Mouse (Mus musculus) megakaryocyte, embryonic 14.5 days (primary cell): ENCODE data around the gene Otud7a. TPM values are rescaled to one million over a fixed set of nuclear protein-coding genes. Genes with fewer than 3 reads are reported as not detected.

Source experiments
- H3K27me3 ChIP-seq: replicated peaks from 2 replicates; pipeline ENCODE3; 2012; ENCODE audit warnings: inconsistent platforms
- H3K36me3 ChIP-seq: replicated peaks from 2 replicates; pipeline ENCODE3; 2012; ENCODE audit warnings: low read length, inconsistent platforms, mixed read lengths
- H3K4me1 ChIP-seq: 2 replicates; pipeline ENCODE4 v1.6.1; 2012; ENCODE audit warnings: inconsistent platforms
- H3K4me3 ChIP-seq: replicated peaks from 2 replicates; pipeline ENCODE3; 2012; ENCODE audit warnings: moderate library complexity, mild to moderate bottlenecking, inconsistent platforms
- H3K9me3 ChIP-seq: 2 replicates; pipeline ENCODE4 v1.6.1; 2012; ENCODE audit warnings: inconsistent platforms
- FLI1 ChIP-seq: IDR thresholded peaks from 2 replicates; pipeline ENCODE4 v1.6.1; 2012; ENCODE audit warnings: low read length, inconsistent platforms, mixed read lengths
- GATA1 ChIP-seq: IDR thresholded peaks from 3 replicates; pipeline ENCODE4 v1.6.1; 2012; ENCODE audit warnings: mixed read lengths, low read length, inconsistent platforms, borderline replicate concordance
- polyA plus RNA-seq: library from polyadenylated mRNA; stranded (reverse); fragments of >175 nt; gene quantifications from 2 replicates; pipeline ENCODE4 v1.2.3, GENCODE M21; 2012; ENCODE audit warnings: low replicate concordance; ENCODE audit not compliant: insufficient read depth

Otud7a gene
- polyA plus RNA-seq, 1 experiment, result not detected

GRCm38 (mm10) chr7:63497051-63497547 lies 52.5 kb downstream of the Otud7a start:
- no peak for TF ChIP-seq GATA1
- no peak for TF ChIP-seq FLI1
- no peaks in the 10 kb centered on the region for H3K27me3 ChIP-seq
- peaks cover 9% of the 10 kb centered on the region for H3K9me3 ChIP-seq
- H3K36me3 ChIP-seq, result no peaks in the 10 kb centered on the region
- H3K4me3 ChIP-seq, result no peak overlapping the region
- H3K4me1 ChIP-seq, result no peaks in the 10 kb centered on the region

- Histone ChIP-seq H3K27me3 (no peaks in the 10 kb centered on the region), H3K36me3 (no peaks in the 10 kb centered on the region), H3K4me3 (no peak overlapping the region), H3K4me1 (no peaks in the 10 kb centered on the region), H3K9me3 (peaks cover 1% of the 10 kb centered on the region; the same call in 1 of the 2 replicates)
- no peak for TF ChIP-seq GATA1
- TF ChIP-seq FLI1, result no peak
These were observed 59.7 kb downstream of the Otud7a start for GRCm38 (mm10) chr7:63504202-63504601.

GRCm38 (mm10) chr7:63508079-63508478 lies 63.5 kb downstream of the Otud7a start:
- Histone ChIP-seq H3K36me3 (no peaks in the 10 kb centered on the region), H3K4me3 (no peak overlapping the region), H3K27me3 (no peaks in the 10 kb centered on the region), H3K4me1 (no peaks in the 10 kb centered on the region), H3K9me3 (no peaks in the 10 kb centered on the region)
- no peak for TF ChIP-seq GATA1
- TF ChIP-seq FLI1, result no peak

- no peaks in the 10 kb centered on the region for H3K36me3 ChIP-seq
- no peak for TF ChIP-seq GATA1
- TF ChIP-seq FLI1, result no peak
- H3K4me1 ChIP-seq, result no peaks in the 10 kb centered on the region
- H3K9me3 ChIP-seq, result 0 out of 2 replicates have a peak, but pooled peaks cover 5% of the 10 kb centered on the region
- H3K4me3 ChIP-seq, result no peak overlapping the region
- no peaks in the 10 kb centered on the region for H3K27me3 ChIP-seq
These were observed 65.3 kb downstream of the Otud7a start for GRCm38 (mm10) chr7:63509825-63510224.

GRCm38 (mm10) chr7:63511458-63511857 lies 66.9 kb downstream of the Otud7a start:
- TF ChIP-seq FLI1 (no peak), GATA1 (no peak)
- Histone ChIP-seq H3K36me3 (no peaks in the 10 kb centered on the region), H3K9me3 (0 out of 2 replicates have a peak, but pooled peaks cover 5% of the 10 kb centered on the region), H3K4me3 (no peak overlapping the region), H3K27me3 (no peaks in the 10 kb centered on the region), H3K4me1 (no peaks in the 10 kb centered on the region)

GRCm38 (mm10) chr7:63512561-63512960 lies 68.0 kb downstream of the Otud7a start:
- Histone ChIP-seq H3K4me3 (no peak overlapping the region), H3K4me1 (no peaks in the 10 kb centered on the region), H3K36me3 (no peaks in the 10 kb centered on the region), H3K9me3 (0 out of 2 replicates have a peak, but pooled peaks cover 5% of the 10 kb centered on the region), H3K27me3 (no peaks in the 10 kb centered on the region)
- no peak for TF ChIP-seq FLI1

- Histone ChIP-seq H3K4me1 (no peaks in the 10 kb centered on the region), H3K36me3 (no peaks in the 10 kb centered on the region), H3K9me3 (0 out of 2 replicates have a peak, but pooled peaks cover 5% of the 10 kb centered on the region), H3K27me3 (no peaks in the 10 kb centered on the region), H3K4me3 (no peak overlapping the region)
- TF ChIP-seq FLI1 (no peak), GATA1 (no peak)
These were observed 71.8 kb downstream of the Otud7a start for GRCm38 (mm10) chr7:63516141-63516895.

DNA sequence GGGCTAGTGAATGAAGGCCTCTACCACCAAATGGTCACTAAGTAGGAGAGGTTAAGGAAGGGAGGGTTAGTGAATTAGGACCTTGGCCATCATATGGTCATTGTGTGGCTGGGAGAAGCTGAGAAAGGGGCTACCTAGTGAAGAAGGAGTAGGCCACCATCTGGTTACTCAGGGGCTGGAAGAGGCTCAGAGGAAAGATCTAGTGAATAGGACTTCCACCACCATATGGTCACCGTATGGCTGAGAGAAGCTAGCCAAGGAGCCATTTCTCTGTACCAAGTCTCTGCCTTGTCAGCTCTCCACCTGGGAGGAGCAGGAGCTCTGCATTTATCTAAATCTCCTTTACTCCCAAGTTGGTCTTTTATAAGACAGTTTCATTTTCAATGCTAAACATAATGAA lies 75.7 kb downstream of the Otud7a start:
- TF ChIP-seq FLI1, result no peak
- no peak for TF ChIP-seq GATA1
- Histone ChIP-seq H3K4me1 (no peaks in the 10 kb centered on the region), H3K27me3 (no peaks in the 10 kb centered on the region), H3K36me3 (no peaks in the 10 kb centered on the region), H3K9me3 (no peaks in the 10 kb centered on the region), H3K4me3 (no peak overlapping the region)

DNA sequence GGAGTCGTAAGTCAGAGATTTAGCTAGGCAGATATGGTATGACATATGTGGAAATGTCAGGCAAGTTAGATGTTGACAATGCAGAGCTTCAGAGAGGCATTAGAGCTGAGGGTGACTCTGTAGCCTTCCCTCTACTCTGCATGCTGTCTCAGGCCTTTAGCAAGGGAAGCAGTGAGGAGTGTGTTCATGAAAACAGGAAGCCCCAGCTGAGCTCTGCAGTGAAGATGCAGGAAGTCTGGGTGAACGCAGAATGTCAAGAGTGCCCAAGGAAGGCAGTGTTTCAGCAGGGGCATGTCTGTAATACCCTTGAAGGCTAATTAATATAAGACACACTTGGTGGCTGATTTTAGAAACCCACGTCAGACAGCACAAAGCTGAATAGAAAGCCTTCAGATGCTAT lies 77.9 kb downstream of the Otud7a start:
- H3K4me3 ChIP-seq, result no peak overlapping the region
- H3K36me3 ChIP-seq, result no peaks in the 10 kb centered on the region
- H3K4me1 ChIP-seq, result no peaks in the 10 kb centered on the region
- H3K27me3 ChIP-seq, result no peaks in the 10 kb centered on the region
- no peaks in the 10 kb centered on the region for H3K9me3 ChIP-seq
- no peak for TF ChIP-seq GATA1
- TF ChIP-seq FLI1, result no peak

- Histone ChIP-seq H3K4me1 (no peaks in the 10 kb centered on the region), H3K4me3 (no peak overlapping the region), H3K36me3 (no peaks in the 10 kb centered on the region), H3K27me3 (no peaks in the 10 kb centered on the region), H3K9me3 (no peaks in the 10 kb centered on the region)
- TF ChIP-seq GATA1 (no peak), FLI1 (no peak)
These were observed 78.5 kb downstream of the Otud7a start for GRCm38 (mm10) chr7:63523051-63523450.
